Mouse (Mus musculus) heart, embryonic 14.5 days (tissue): Measurements from ENCODE around the gene Psmb4. TPM values are rescaled to one million over a fixed set of nuclear protein-coding genes. Genes with fewer than 3 reads are reported as not detected.
A peak's percentile ranks its signal among the peaks of the same experiment; 100 is the strongest.

Source experiments
- ATAC-seq: fragments of 200-750 bp; cut with Nextera tagmentation; 2 replicates; pipeline ENCODE4 v1.8.0; 2017; ENCODE audit warnings: low read depth, moderate TSS enrichment; ENCODE audit not compliant: insufficient number of reproducible peaks, insufficient read depth, low FRiP score
- H3K27ac ChIP-seq, 2 experiments: fragments of 200-500 bp in 1 of 2; fragments of 300-500 bp in 1 of 2; sonication (generic) in 1 of 2; replicated peaks in 1 of 2; 2 replicates each; pipeline ENCODE4 v1.5.1; 2012 to 2014; ENCODE audit warnings: low read depth in 2 of 2, low read length in 2 of 2, control low read depth in 1 of 2, mild to moderate bottlenecking in 1 of 2, mixed read lengths in 1 of 2; ENCODE audit not compliant: control insufficient read depth in 1 of 2, insufficient read depth in 1 of 2
- H3K27me3 ChIP-seq: fragments of 300-500 bp; sonication (generic); 2 replicates; pipeline ENCODE4 v1.6.1; 2014; ENCODE audit warnings: mild to moderate bottlenecking, low read length, control low read depth; ENCODE audit not compliant: control insufficient read depth, insufficient read depth
- H3K36me3 ChIP-seq: fragments of 300-500 bp; sonication (generic); 2 replicates; pipeline ENCODE4 v1.6.1; 2014; ENCODE audit warnings: mild to moderate bottlenecking, control low read depth, low read length, mixed read lengths; ENCODE audit not compliant: control insufficient read depth, insufficient read depth
- H3K4me1 ChIP-seq, 2 experiments: fragments of 200-500 bp in 1 of 2; fragments of 300-500 bp in 1 of 2; sonication (generic) in 1 of 2; 2 replicates each; pipeline ENCODE4 v1.6.1; 2012 to 2014; ENCODE audit warnings: low read length in 2 of 2, control low read depth in 1 of 2, mixed read lengths in 1 of 2; ENCODE audit not compliant: control insufficient read depth in 2 of 2, insufficient read depth in 2 of 2
- H3K4me2 ChIP-seq: fragments of 300-500 bp; sonication (generic); 2 replicates; pipeline ENCODE4 v1.6.1; 2014; ENCODE audit warnings: mild to moderate bottlenecking, low read length
- H3K4me3 ChIP-seq, 2 experiments: fragments of 200-500 bp in 1 of 2; fragments of 300-500 bp in 1 of 2; sonication (generic) in 1 of 2; 2 replicates each; pipeline ENCODE4 v1.5.1; 2012 to 2014; ENCODE audit warnings: low read length in 2 of 2, mild to moderate bottlenecking in 2 of 2, control low read depth in 1 of 2, low read depth in 1 of 2, moderate library complexity in 1 of 2; ENCODE audit not compliant: control insufficient read depth in 1 of 2, insufficient read depth in 1 of 2
- H3K9ac ChIP-seq: fragments of 300-500 bp; sonication (generic); 2 replicates; pipeline ENCODE4 v1.6.1; 2014; ENCODE audit warnings: mild to moderate bottlenecking, low read length
- H3K9me3 ChIP-seq: fragments of 300-500 bp; sonication (generic); 2 replicates; pipeline ENCODE4 v1.6.1; 2016; ENCODE audit warnings: low read length, control low read depth; ENCODE audit not compliant: control insufficient read depth
- WGBS: fragments of 180-500 bp; shearing (Covaris S2); extraction: QIAGEN DNeasy Blood & Tissue Kit; methylation state at CpG from one replicate; pipeline ENCODE4 v1.1.7; 2014; 5-methylcytosine and 5-hydroxymethylcytosine counted together
- polyA plus RNA-seq: library from polyadenylated mRNA; unstranded; fragments of >200 nt; fragmentation: Nextera tagmentation; extraction: Ambion mirVana; gene quantifications from 2 replicates; pipeline ENCODE4 v1.2.1, GENCODE M21; 2014

Psmb4 gene
- polyA plus RNA-seq, 1 experiment from 2014 or later, result 296 TPM

DNA sequence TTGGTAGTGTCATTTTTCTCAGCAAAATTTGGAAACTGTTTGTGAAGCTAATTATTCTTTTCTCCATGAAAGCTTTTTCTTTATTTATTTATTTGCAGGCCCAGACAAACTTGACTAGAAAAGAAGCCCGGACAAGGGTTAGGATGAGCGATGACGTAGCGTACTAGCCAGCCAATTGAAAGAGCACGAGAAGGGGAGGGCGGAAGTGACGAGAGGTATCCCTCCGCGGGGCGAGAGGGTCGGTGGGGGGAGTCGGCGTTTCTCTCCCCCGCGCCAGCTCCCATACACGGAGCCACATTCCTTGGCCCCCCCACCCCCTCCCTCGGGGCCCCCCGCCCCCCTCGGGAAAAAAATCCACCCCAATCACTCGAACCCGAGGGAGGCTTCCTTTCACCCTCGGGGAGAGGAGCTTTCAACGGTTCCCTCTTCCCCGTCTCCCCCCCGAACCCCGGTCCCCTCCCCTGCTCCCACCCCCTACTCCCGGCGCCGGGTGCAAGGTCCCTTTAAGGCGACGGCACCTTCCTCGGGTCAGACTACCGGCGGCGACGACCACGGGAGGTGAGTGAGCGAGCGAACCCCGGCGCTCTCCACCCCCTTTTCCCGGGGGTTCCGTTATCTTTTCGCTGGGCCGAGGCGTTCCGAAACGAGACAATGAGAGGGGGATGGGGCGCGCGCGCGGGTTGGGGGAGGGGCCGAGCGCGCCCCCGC is 49.4 kb downstream of the Psmb4 start, which contains the start of gene Pogz:
Gene Pogz, plus strand, starts transcription at position 385 of the 708 bp plus-strand sequence.
- Histone ChIP-seq H3K4me1 (peaks cover 4 to 16% of the 10 kb centered on the region in 2 experiments), H3K36me3 (no peaks in the 10 kb centered on the region), H3K27me3 (no peaks in the 10 kb centered on the region), H3K4me2 (peak within 1 kb of the TSS; percentile 74), H3K27ac (peak within 1 kb of the TSS; percentile 95 to 99), H3K4me3 (peak within 1 kb of the TSS; percentile 59 to 74), H3K9ac (peak within 1 kb of the TSS; percentile 92), H3K9me3 (no peaks in the 10 kb centered on the region)
- ATAC-seq, result peak; percentile 95
- WGBS, result 1% methylated on average over 46 of the region's 57 CpGs

DNA sequence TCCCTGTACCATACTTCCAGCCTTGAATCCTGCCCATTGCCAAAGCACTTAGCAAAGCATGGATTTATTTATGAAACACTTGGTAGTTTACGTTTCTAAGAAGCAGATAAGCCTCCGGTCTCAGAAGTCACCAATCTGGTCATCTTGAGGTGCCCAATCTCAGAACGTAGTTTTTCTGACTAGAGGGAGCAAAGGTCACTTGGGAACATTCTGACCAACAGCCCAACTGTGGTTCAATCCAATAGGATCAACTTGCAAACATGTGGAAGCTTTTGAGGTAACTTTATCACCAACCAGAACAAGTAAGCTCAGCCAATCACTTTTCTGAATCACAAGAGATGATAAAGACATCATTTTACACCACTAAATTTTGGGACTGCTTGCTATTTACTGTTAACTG is 51.4 kb downstream of the Psmb4 start:
- WGBS, result 64% methylated on average over 3 of the region's 3 CpGs
- no peak overlapping the region for H3K27ac ChIP-seq
- no peaks in the 10 kb centered on the region for H3K9me3 ChIP-seq
- peaks cover 4 to 21% of the 10 kb centered on the region in 2 experiments for H3K4me1 ChIP-seq
- H3K27me3 ChIP-seq, result no peaks in the 10 kb centered on the region
- no peak overlapping the region for H3K4me3 ChIP-seq
- H3K4me2 ChIP-seq, result no peak overlapping the region
- H3K36me3 ChIP-seq, result no peaks in the 10 kb centered on the region
- no peak overlapping the region for H3K9ac ChIP-seq
- ATAC-seq, result no peak

Other genes starting within 250 kb of the Psmb4 start
- not detected in 2 replicates for gene Gm10972, start 243.8 kb downstream of the Psmb4 start, polyA plus RNA-seq
- gene Tuft1, start 228.1 kb downstream of the Psmb4 start, polyA plus RNA-seq, result 7.1 and 7.2 TPM in 2 replicates
- gene Selenbp2, start 193.4 kb downstream of the Psmb4 start, polyA plus RNA-seq, result 2.2 and 3.1 TPM in 2 replicates
- 0.78 and 1.1 TPM in 2 replicates for gene Cgn, start 100.5 kb downstream of the Psmb4 start, polyA plus RNA-seq
- 12.8 and 14.5 TPM in 2 replicates for gene Pogz, start 49.4 kb downstream of the Psmb4 start, polyA plus RNA-seq
- gene Selenbp1, start 46.1 kb upstream of the Psmb4 start, polyA plus RNA-seq, result 71.7 and 74.5 TPM in 2 replicates
- gene Rfx5, start 67.1 kb upstream of the Psmb4 start, polyA plus RNA-seq, result 6.9 and 8.1 TPM in 2 replicates
- gene Pi4kb, start 87.8 kb upstream of the Psmb4 start, polyA plus RNA-seq, result 17.4 and 21.8 TPM in 2 replicates
- 13.5 and 16.9 TPM in 2 replicates for gene Zfp687, start 128.5 kb upstream of the Psmb4 start, polyA plus RNA-seq
- gene Psmd4, start 155.7 kb upstream of the Psmb4 start, polyA plus RNA-seq, result 176 and 188 TPM in 2 replicates
- 11.9 and 12.7 TPM in 2 replicates for gene Pip5k1a, start 220.0 kb upstream of the Psmb4 start, polyA plus RNA-seq
- gene Vps72, start 224.1 kb upstream of the Psmb4 start, polyA plus RNA-seq, result 87.5 and 95.7 TPM in 2 replicates
- gene Tmod4, start 237.5 kb upstream of the Psmb4 start, polyA plus RNA-seq, result 1.6 and 2.2 TPM in 2 replicates
- 58.5 and 58.7 TPM in 2 replicates for gene Scnm1, start 247.1 kb upstream of the Psmb4 start, polyA plus RNA-seq
- 8.1 and 8.4 TPM in 2 replicates for gene Lysmd1, start 247.1 kb upstream of the Psmb4 start, polyA plus RNA-seq